Mouse (Mus musculus) myocyte (in vitro differentiated cells): ENCODE data around the gene Cd69. TPM values are rescaled to one million over a fixed set of nuclear protein-coding genes. Genes with fewer than 3 reads are reported as not detected.
A peak's percentile ranks its signal among the peaks of the same experiment; 100 is the strongest.

Experiments used
- H3K27me3 ChIP-seq: one replicate; pipeline ENCODE4 v1.6.1; 2011; ENCODE audit not compliant: control insufficient read depth, insufficient read depth, insufficient read length
- H3K36me3 ChIP-seq: one replicate; pipeline ENCODE4 v1.6.1; 2011; ENCODE audit not compliant: control insufficient read depth, insufficient read depth
- H3K4me2 ChIP-seq: one replicate; pipeline ENCODE4 v1.6.1; 2011; ENCODE audit warnings: low read depth, control low read depth
- H3K4me3 ChIP-seq: one replicate; pipeline ENCODE4 v1.5.1; 2011; ENCODE audit warnings: mild to moderate bottlenecking, control low read depth, moderate library complexity
- H3K79me2 ChIP-seq: one replicate; pipeline ENCODE4 v1.6.1; 2011; ENCODE audit not compliant: control insufficient read depth, insufficient read depth
- H3ac ChIP-seq: one replicate; pipeline ENCODE4 v1.6.1; 2011; ENCODE audit not compliant: control insufficient read depth, insufficient read length
- CEBPB ChIP-seq: IDR thresholded peaks from 2 replicates; pipeline ENCODE4 v1.6.1; 2011; ENCODE audit warnings: mild to moderate bottlenecking, moderate library complexity; ENCODE audit not compliant: poor library complexity, insufficient read depth, severe bottlenecking
- E2F4 ChIP-seq: IDR thresholded peaks from one replicate; pipeline ENCODE4 v1.6.1; 2011; ENCODE audit warnings: mild to moderate bottlenecking, control low read depth, moderate library complexity; ENCODE audit not compliant: insufficient read depth
- MAX ChIP-seq: IDR thresholded peaks from one replicate; pipeline ENCODE4 v1.6.1; 2011; ENCODE audit warnings: low read depth, mild to moderate bottlenecking, control low read depth
- MYOD1 ChIP-seq, 3 experiments: IDR thresholded peaks; one replicate each; pipeline ENCODE4 v1.6.1; 2011; ENCODE audit warnings: control low read depth in 2 of 3, low read depth in 2 of 3, mild to moderate bottlenecking in 2 of 3, moderate library complexity in 1 of 3; ENCODE audit not compliant: insufficient read length in 2 of 3, control insufficient read depth in 1 of 3
- MYOG ChIP-seq, 3 experiments: IDR thresholded peaks; one replicate each; pipeline ENCODE4 v1.6.1; 2011; ENCODE audit warnings: control low read depth in 2 of 3, low read depth in 2 of 3, mild to moderate bottlenecking in 2 of 3; ENCODE audit not compliant: insufficient read length in 2 of 3, control insufficient read depth in 1 of 3, insufficient read depth in 1 of 3
- POLR2A ChIP-seq: IDR thresholded peaks from one replicate; pipeline ENCODE4 v1.6.1; 2011; ENCODE audit warnings: low read depth, mild to moderate bottlenecking, control low read depth, moderate library complexity; ENCODE audit not compliant: insufficient read length
- POLR2AphosphoS2 ChIP-seq: IDR thresholded peaks from one replicate; pipeline ENCODE4 v1.6.1; 2011; ENCODE audit warnings: low read depth, control low read depth; ENCODE audit not compliant: insufficient read length
- REST ChIP-seq: IDR thresholded peaks from one replicate; pipeline ENCODE4 v1.6.1; 2011; ENCODE audit warnings: mild to moderate bottlenecking, control low read depth, moderate library complexity; ENCODE audit not compliant: insufficient read depth, insufficient read length
- SRF ChIP-seq: IDR thresholded peaks from one replicate; pipeline ENCODE4 v1.6.1; 2011; ENCODE audit warnings: low read depth; ENCODE audit not compliant: control insufficient read depth, insufficient read length
- TCF12 ChIP-seq: IDR thresholded peaks from one replicate; pipeline ENCODE4 v1.6.1; 2011; ENCODE audit warnings: mild to moderate bottlenecking, control low read depth; ENCODE audit not compliant: poor library complexity, insufficient read depth, severe bottlenecking
- TCF3 ChIP-seq: IDR thresholded peaks from one replicate; pipeline ENCODE4 v1.6.1; 2011; ENCODE audit warnings: low read depth, control low read depth; ENCODE audit not compliant: insufficient read length
- USF1 ChIP-seq: IDR thresholded peaks from one replicate; pipeline ENCODE4 v1.6.1; 2011; ENCODE audit warnings: low read depth, mild to moderate bottlenecking, control low read depth, moderate library complexity
- polyA plus RNA-seq: library from polyadenylated mRNA; unstranded; fragments of >200 nt; fragmentation: generic; extraction: Trizol; gene quantifications from one replicate; pipeline ENCODE4 v1.2.1, GENCODE M21; 2012; ENCODE audit warnings: missing spikeins

The Cd69 gene
- polyA plus RNA-seq, 1 experiment: 0.23 TPM

DNA sequence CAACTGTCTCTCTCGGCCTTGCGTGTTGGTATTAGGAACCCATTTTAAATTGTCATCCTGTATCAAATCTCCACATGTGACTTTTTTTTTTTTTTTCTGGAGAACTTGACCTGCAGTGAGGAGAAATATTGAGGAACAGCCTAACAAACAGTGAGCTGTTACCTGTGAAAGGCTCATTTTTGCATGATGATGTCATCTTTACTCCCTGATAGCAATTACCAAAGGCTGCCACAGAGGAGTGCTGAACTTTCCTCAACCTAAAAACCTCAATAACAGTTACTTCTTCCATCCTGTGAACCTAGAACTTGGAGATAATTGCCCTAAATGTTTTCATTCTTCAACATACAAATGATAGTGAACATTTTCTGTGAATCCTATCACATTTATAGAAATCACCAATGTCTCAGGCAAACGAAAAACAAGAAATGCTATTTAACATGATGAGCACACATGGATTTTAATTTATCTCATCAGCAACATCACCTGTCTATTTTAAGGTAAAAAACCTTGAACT, 39.5 kb upstream of the Cd69 start:
- TF ChIP-seq MAX: no peak
- no peak for TF ChIP-seq SRF
- Histone ChIP-seq H3K4me2 (no peak overlapping the region), H3ac (no peak overlapping the region), H3K27me3 (no peaks in the 10 kb centered on the region), H3K4me3 (no peak overlapping the region), H3K79me2 (no peaks in the 10 kb centered on the region), H3K36me3 (no peaks in the 10 kb centered on the region)

DNA sequence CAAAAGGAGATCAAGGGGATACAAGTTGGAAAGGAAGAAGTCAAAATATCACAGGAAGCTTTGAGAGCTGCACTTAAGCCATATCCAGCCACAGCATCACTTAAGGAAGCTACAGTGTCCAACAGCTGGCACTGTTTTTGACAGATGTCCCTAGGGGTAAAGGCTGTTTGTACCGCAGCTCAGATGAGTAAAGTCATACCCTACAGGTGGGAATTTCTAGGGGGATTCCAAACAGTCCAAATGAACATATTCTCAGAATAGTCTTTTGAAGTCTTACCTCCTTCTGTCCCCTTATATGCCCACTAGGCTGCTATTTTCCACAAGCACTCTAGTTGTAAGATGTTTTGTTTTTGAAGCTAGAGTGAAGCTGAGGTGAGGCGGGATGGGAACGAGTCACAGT, 37.3 kb upstream of the Cd69 start:
- Histone ChIP-seq H3K36me3 (no peaks in the 10 kb centered on the region), H3ac (no peak overlapping the region), H3K27me3 (no peaks in the 10 kb centered on the region), H3K79me2 (no peaks in the 10 kb centered on the region), H3K4me2 (no peak overlapping the region), H3K4me3 (no peak overlapping the region)
- no peak for TF ChIP-seq MAX
- TF ChIP-seq E2F4: no peak
- TF ChIP-seq SRF: no peak
- TF ChIP-seq CEBPB: no peak

DNA sequence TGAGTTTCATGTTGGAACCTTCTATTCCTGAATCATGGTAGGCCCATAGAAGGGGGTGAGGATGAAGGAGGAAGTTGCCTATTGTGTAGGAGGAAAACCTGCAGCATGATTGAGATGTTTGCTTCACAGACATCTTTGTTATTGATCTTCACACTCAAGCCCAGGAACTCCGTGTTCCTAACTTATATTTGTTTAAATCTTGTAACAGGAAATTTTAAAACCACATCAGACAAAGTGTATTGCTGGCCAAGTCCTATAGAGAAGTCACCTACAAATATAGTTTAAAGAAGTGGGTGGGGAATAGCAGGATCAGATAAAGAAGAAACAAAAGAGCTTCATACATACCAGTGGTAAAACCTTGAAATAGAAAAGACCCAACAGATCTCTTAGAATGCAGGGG, 28.9 kb upstream of the Cd69 start:
- no peak overlapping the region for H3K4me2 ChIP-seq
- no peak overlapping the region for H3K4me3 ChIP-seq
- H3K79me2 ChIP-seq: no peaks in the 10 kb centered on the region
- TF ChIP-seq SRF (no peak), POLR2A (no peak), MYOG (IDR thresholded peaks at IDR 0.05; ENCODE audit: control insufficient read depth in 1 of 3, insufficient read depth in 1 of 3, insufficient read length in 2 of 3, low read depth in 2 of 3) (no peak), MAX (no peak), MYOD1 (IDR thresholded peaks at IDR 0.05; ENCODE audit: control insufficient read depth in 1 of 3, insufficient read length in 2 of 3, low read depth in 2 of 3) (no peak), TCF12 (no peak), USF1 (no peak), POLR2AphosphoS2 (no peak), CEBPB (no peak), TCF3 (no peak), E2F4 (no peak), REST (no peak)
- no peaks in the 10 kb centered on the region for H3K27me3 ChIP-seq
- no peaks in the 10 kb centered on the region for H3K36me3 ChIP-seq
- H3ac ChIP-seq: no peak overlapping the region

- Histone ChIP-seq H3ac (no peak overlapping the region), H3K4me3 (no peak overlapping the region), H3K27me3 (no peaks in the 10 kb centered on the region), H3K4me2 (no peak overlapping the region), H3K36me3 (no peaks in the 10 kb centered on the region), H3K79me2 (no peaks in the 10 kb centered on the region)
- no peak for TF ChIP-seq E2F4
These were observed 13.5 kb upstream of the Cd69 start for GRCm38 (mm10) chr6:129288708-129289107.

- no peak overlapping the region for H3ac ChIP-seq
- TF ChIP-seq MAX: no peak
- no peak for TF ChIP-seq USF1
- peak; percentile 12 for TF ChIP-seq POLR2A
- no peak for TF ChIP-seq E2F4
- no peak for TF ChIP-seq REST
- no peak for TF ChIP-seq TCF3
- TF ChIP-seq MYOG (IDR thresholded peaks at IDR 0.05; ENCODE audit: control insufficient read depth in 1 of 3, insufficient read depth in 1 of 3, insufficient read length in 2 of 3, low read depth in 2 of 3): peak in 1 of 3 experiments; percentile 63
- TF ChIP-seq POLR2AphosphoS2: no peak
- peak; percentile 78 for TF ChIP-seq SRF
- no peak for TF ChIP-seq TCF12
- peak; percentile 39; the same call in 1 of the 2 replicates for TF ChIP-seq CEBPB
- TF ChIP-seq MYOD1 (IDR thresholded peaks at IDR 0.05; ENCODE audit: control insufficient read depth in 1 of 3, insufficient read length in 2 of 3, low read depth in 2 of 3): peak in 1 of 3 experiments; percentile 79
- H3K36me3 ChIP-seq: no peaks in the 10 kb centered on the region
- H3K79me2 ChIP-seq: no peaks in the 10 kb centered on the region
- no peaks in the 10 kb centered on the region for H3K27me3 ChIP-seq
- H3K4me3 ChIP-seq: no peak overlapping the region
- H3K4me2 ChIP-seq: peak overlapping the region; percentile 52
These were observed 9.3 kb upstream of the Cd69 start for GRCm38 (mm10) chr6:129284384-129285104.

GRCm38 (mm10) chr6:129283271-129283670, 8.0 kb upstream of the Cd69 start:
- Histone ChIP-seq H3K4me2 (no peak overlapping the region), H3K36me3 (no peaks in the 10 kb centered on the region), H3K4me3 (no peak overlapping the region), H3K79me2 (no peaks in the 10 kb centered on the region), H3K27me3 (no peaks in the 10 kb centered on the region), H3ac (no peak overlapping the region)
- no peak for TF ChIP-seq MYOG (IDR thresholded peaks at IDR 0.05; ENCODE audit: control insufficient read depth in 1 of 3, insufficient read depth in 1 of 3, insufficient read length in 2 of 3, low read depth in 2 of 3)
- TF ChIP-seq E2F4: no peak
- TF ChIP-seq CEBPB: no peak
- TF ChIP-seq MAX: no peak
- TF ChIP-seq MYOD1 (IDR thresholded peaks at IDR 0.05; ENCODE audit: control insufficient read depth in 1 of 3, insufficient read length in 2 of 3, low read depth in 2 of 3): no peak
- no peak for TF ChIP-seq USF1
- no peak for TF ChIP-seq TCF3
- TF ChIP-seq SRF: no peak
- TF ChIP-seq POLR2A: no peak
- no peak for TF ChIP-seq TCF12
- TF ChIP-seq REST: no peak
- no peak for TF ChIP-seq POLR2AphosphoS2
